ENCODE assay signal across 13 mouse cellular contexts in genomic region chr4:131914046-131914643, GRCm38 (mm10). TPM values are rescaled to one million over a fixed set of nuclear protein-coding genes. Genes with fewer than 3 reads are reported as not detected.
A peak's percentile ranks its signal among the peaks of the same experiment; 100 is the strongest.
DNase-seq lines count a peak whose midpoint lies in the region; ATAC-seq and TF ChIP-seq lines count a peak whose summit lies in the region.
"Had no signal": no experiment of that assay in that cellular context is flagged by ENCODE, and none has a peak within 500 bp of the region (broad histone marks: within the 10 kb centered on the region; RNA-seq: fewer than 3 reads in every experiment).

No protein-coding gene starts in this region.

- no peak overlapping the region for H3K9ac ChIP-seq in heart, embryonic 11.5 days (ENCODE audit: low read depth, low read length)
- H3K9ac ChIP-seq in kidney, postnatal 0 days (ENCODE audit: low read depth, low read length): peak overlapping the region; percentile 31; the same call in 1 of the 2 replicates
- no peak overlapping the region for H3K9ac ChIP-seq in limb, embryonic 13.5 days

- TF ChIP-seq CTCF in kidney, postnatal 0 days (IDR thresholded peaks at IDR 0.05; ENCODE audit: low read depth): no peak

- no peak for DNase-seq in heart, adult 18-20 months
- DNase-seq in kidney, postnatal 0 days (ENCODE audit: low spot score): peak; percentile 49
- no peak for DNase-seq in kidney, postnatal 25 days
- DNase-seq in embryo, embryonic 10.5 days (ENCODE audit: low spot score): peak; percentile 55
- no peak for DNase-seq in spleen, postnatal 36 days (ENCODE audit: low spot score in 2 of 2)
- DNase-seq in gastrocnemius, postnatal 10 days: no peak
- DNase-seq: cerebellum, adult 2 months; kidney, postnatal 36 days; thymus, adult 18-20 months had no signal

- H3K36me3 ChIP-seq in heart, embryonic 11.5 days (ENCODE audit: control insufficient read depth, insufficient read depth, low read length): no peaks in the 10 kb centered on the region
- H3K36me3 ChIP-seq in kidney, postnatal 0 days (ENCODE audit: insufficient read depth, low read length): no peaks in the 10 kb centered on the region
- no peaks in the 10 kb centered on the region for H3K36me3 ChIP-seq in limb, embryonic 13.5 days

- H3K4me2 ChIP-seq in heart, embryonic 11.5 days: peak overlapping the region; percentile 12
- no peak overlapping the region for H3K4me2 ChIP-seq in kidney, postnatal 0 days (ENCODE audit: low read length)
- H3K4me2 ChIP-seq in limb, embryonic 13.5 days (replicated peaks): peak overlapping the region; percentile 22; the same call in 1 of the 2 replicates

- peaks cover 45% of the 10 kb centered on the region for H3K4me1 ChIP-seq in heart, embryonic 11.5 days (ENCODE audit: control insufficient read depth, insufficient read depth, low read length)
- H3K4me1 ChIP-seq in kidney, postnatal 0 days (replicated peaks; ENCODE audit: insufficient read depth, low read length): peaks cover 41% of the 10 kb centered on the region
- H3K4me1 ChIP-seq in limb, embryonic 13.5 days: peaks cover 76% of the 10 kb centered on the region

- H3K27ac ChIP-seq in heart, embryonic 11.5 days (ENCODE audit: low read depth, low read length): no peak overlapping the region
- H3K27ac ChIP-seq in kidney, postnatal 0 days: peak overlapping the region; percentile 54
- no peak overlapping the region for H3K27ac ChIP-seq in limb, embryonic 13.5 days

- H3K27me3 ChIP-seq in heart, embryonic 11.5 days (ENCODE audit: control insufficient read depth, insufficient read depth, low read length): peaks cover 25% of the 10 kb centered on the region
- 0 out of 2 replicates have a peak, but pooled peaks cover 4% of the 10 kb centered on the region for H3K27me3 ChIP-seq in kidney, postnatal 0 days (ENCODE audit: insufficient read depth, low read length)
- H3K27me3 ChIP-seq in limb, embryonic 13.5 days: peaks cover 36% of the 10 kb centered on the region

- 14% methylated on average over 9 of the region's 9 CpGs for WGBS in heart, embryonic 11.5 days (ENCODE audit: insufficient replicate concordance)
- 16% methylated on average over 9 of the region's 9 CpGs for WGBS in kidney, postnatal 0 days
- 11% methylated on average over 9 of the region's 9 CpGs for WGBS in limb, embryonic 13.5 days

- no peak overlapping the region for H3K4me3 ChIP-seq in heart, embryonic 11.5 days (ENCODE audit: low read depth, low read length)
- no peak overlapping the region for H3K4me3 ChIP-seq in kidney, postnatal 0 days (replicated peaks; ENCODE audit: low read depth, low read length)
- H3K4me3 ChIP-seq in limb, embryonic 13.5 days: no peak overlapping the region

- ATAC-seq in heart, embryonic 11.5 days (replicated peaks; ENCODE audit: insufficient number of reproducible peaks, low FRiP score, low TSS enrichment): no peak
- no peak for ATAC-seq in kidney, postnatal 0 days (replicated peaks; ENCODE audit: low FRiP score, low read depth)
- no peak for ATAC-seq in limb, embryonic 13.5 days (ENCODE audit: low FRiP score, low read depth)
- ATAC-seq: inflammation-experienced regulatory T-cells, adult 6 months had no signal

- no peaks in the 10 kb centered on the region for H3K9me3 ChIP-seq in heart, embryonic 11.5 days (replicated peaks; ENCODE audit: control insufficient read depth, low read length)
- no peaks in the 10 kb centered on the region for H3K9me3 ChIP-seq in kidney, postnatal 0 days (replicated peaks; ENCODE audit: low read length)
- no peaks in the 10 kb centered on the region for H3K9me3 ChIP-seq in limb, embryonic 13.5 days

RNA-seq across cellular contexts. Expression of gene Tmem200b, which starts 7.4 kb away (rescaled TPM):
- polyA plus RNA-seq in heart, embryonic 11.5 days (2014; fragmentation: Nextera tagmentation; extraction: Ambion mirVana): 3.3 and 4.1 TPM in 2 replicates
- 1 to 10 TPM; 5.6 to 6.7 TPM for total RNA-seq in heart, adult 18-20 months (2021)
- 2.7 and 3.9 TPM in 2 replicates for polyA plus RNA-seq in kidney, postnatal 0 days (2015; fragmentation: Nextera tagmentation; extraction: Ambion mirVana)
- polyA plus RNA-seq in limb, embryonic 13.5 days (2015; fragmentation: Nextera tagmentation; extraction: Ambion mirVana): 2.5 and 2.6 TPM in 2 replicates
- 1 to 10 TPM; 6.3 to 7.1 TPM for total RNA-seq in gastrocnemius, postnatal 10 days (2021)
- polyA plus RNA-seq: inflammation-experienced regulatory T-cells, adult 6 months; liver, embryonic 16.5 days had no signal

RNA-seq across cellular contexts. Expression of gene Srsf4, which starts 40.7 kb away (rescaled TPM):
- 67.9 and 76.7 TPM in 2 replicates for polyA plus RNA-seq in heart, embryonic 11.5 days (2014; fragmentation: Nextera tagmentation; extraction: Ambion mirVana)
- total RNA-seq in heart, adult 18-20 months (2021): 10 to 100 TPM; 31.2 to 32.9 TPM
- polyA plus RNA-seq in kidney, postnatal 0 days (2015; fragmentation: Nextera tagmentation; extraction: Ambion mirVana): 76.1 and 81.0 TPM in 2 replicates
- polyA plus RNA-seq in limb, embryonic 13.5 days (2015; fragmentation: Nextera tagmentation; extraction: Ambion mirVana): 123 and 129 TPM in 2 replicates
- total RNA-seq in gastrocnemius, postnatal 10 days (2021): 10 to 100 TPM; 43.0 to 57.9 TPM

Comparison
In these comparisons a context has a peak if more than half of its experiments do, and no peak if none do; other contexts are left out.
1. DNase-seq: peak in kidney, postnatal 0 days (single experiment) and embryo, embryonic 10.5 days (single experiment); none in heart, adult 18-20 months (0 of 2), kidney, postnatal 25 days (0 of 2), spleen, postnatal 36 days (0 of 2) and gastrocnemius, postnatal 10 days (single experiment).